ENCODE assay signal across 10 mouse cellular contexts in the genomic region with DNA sequence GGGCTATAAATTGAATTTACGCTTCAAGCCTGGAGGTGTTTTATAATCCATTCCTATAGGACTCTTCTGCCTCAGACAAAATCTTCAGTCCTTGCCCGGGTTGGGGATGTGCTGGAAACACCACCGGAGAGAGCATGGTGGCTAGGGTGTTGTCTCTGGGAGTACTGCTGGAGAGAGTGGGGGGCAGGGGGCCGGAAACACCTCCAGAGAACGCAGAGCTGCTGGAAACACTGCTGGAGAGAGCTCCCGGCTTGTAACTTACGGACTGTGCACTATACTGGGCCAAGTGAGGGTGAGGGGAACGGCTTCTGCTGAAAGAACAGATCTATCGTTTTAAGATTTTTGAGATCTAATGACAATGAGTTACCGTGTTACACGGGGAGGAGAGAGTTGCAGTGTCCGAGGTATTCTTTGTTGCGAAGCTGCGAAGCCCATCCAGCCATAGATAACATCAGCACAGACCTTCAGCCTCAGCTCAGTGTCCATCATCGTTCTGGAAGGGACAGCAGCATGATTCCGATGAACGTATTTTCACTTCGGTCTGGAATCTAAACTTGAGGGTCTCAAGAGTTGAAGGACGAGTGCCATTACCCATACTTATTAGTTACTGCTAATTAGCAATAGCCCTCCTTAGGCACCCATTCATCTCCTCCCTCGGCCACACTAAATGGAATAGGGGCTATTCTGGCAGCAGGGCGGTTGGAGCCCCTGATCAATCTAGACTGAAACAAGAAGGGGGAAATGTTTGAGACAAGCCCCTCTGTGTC.
DNase-seq lines count a peak whose midpoint lies in the region; ATAC-seq lines count a peak whose summit lies in the region.
"Had no signal": no experiment of that assay in that cellular context is flagged by ENCODE, and none has a peak within 500 bp of the region (broad histone marks: within the 10 kb centered on the region; RNA-seq: fewer than 3 reads in every experiment).

No protein-coding gene starts in this region.

- peak overlapping the region; percentile 35; the same call in 1 of the 2 replicates for H3K27ac ChIP-seq in hindbrain, embryonic 10.5 days
- H3K27ac ChIP-seq in hindbrain, embryonic 11.5 days (ENCODE audit: low read depth, low read length): no peak overlapping the region
- H3K27ac ChIP-seq in midbrain, embryonic 16.5 days (ENCODE audit: low read length): no peak overlapping the region
- H3K27ac ChIP-seq in midbrain, embryonic 14.5 days (replicated peaks; ENCODE audit: low read depth, low read length): no peak overlapping the region
- no peak overlapping the region for H3K27ac ChIP-seq in intestine, embryonic 16.5 days (ENCODE audit: low read length)

- H3K9ac ChIP-seq in hindbrain, embryonic 11.5 days (ENCODE audit: low read depth, low read length): no peak overlapping the region
- no peak overlapping the region for H3K9ac ChIP-seq in midbrain, embryonic 16.5 days (ENCODE audit: low read depth, low read length)
- H3K9ac ChIP-seq in midbrain, embryonic 14.5 days (replicated peaks; ENCODE audit: low read length): no peak overlapping the region; the same call in 1 of the 2 replicates
- H3K9ac ChIP-seq in intestine, embryonic 16.5 days (ENCODE audit: low read depth, low read length): no peak overlapping the region

- no peak for DNase-seq in hindbrain, embryonic 10.5 days (ENCODE audit: low spot score)
- DNase-seq in hindbrain, embryonic 11.5 days (ENCODE audit: low spot score): no peak
- DNase-seq in midbrain, embryonic 14.5 days: no peak
- DNase-seq in adrenal gland, postnatal 25 days: no peak
- DNase-seq in left cerebral cortex, adult 18-20 months (ENCODE audit: low spot score in 2 of 2): no peak
- DNase-seq: lung, postnatal 36 days; right cerebral cortex, postnatal 4 days had no signal

- WGBS in hindbrain, embryonic 10.5 days: 65% methylated on average over 21 of the region's 21 CpGs
- 63% methylated on average over 21 of the region's 21 CpGs for WGBS in hindbrain, embryonic 11.5 days
- WGBS in midbrain, embryonic 16.5 days: 56% methylated on average over 21 of the region's 21 CpGs
- 65% methylated on average over 21 of the region's 21 CpGs for WGBS in midbrain, embryonic 14.5 days
- 45% methylated on average over 21 of the region's 21 CpGs for WGBS in intestine, embryonic 16.5 days

- H3K4me1 ChIP-seq in hindbrain, embryonic 10.5 days (replicated peaks): peaks cover 14% of the 10 kb centered on the region
- no peaks in the 10 kb centered on the region for H3K4me1 ChIP-seq in hindbrain, embryonic 11.5 days (replicated peaks; ENCODE audit: control insufficient read depth, insufficient read depth, low read length)
- peaks cover 9% of the 10 kb centered on the region for H3K4me1 ChIP-seq in midbrain, embryonic 16.5 days (ENCODE audit: control insufficient read depth, insufficient read depth, low read length)
- peaks cover 9% of the 10 kb centered on the region; the same call in 1 of the 2 replicates for H3K4me1 ChIP-seq in midbrain, embryonic 14.5 days (ENCODE audit: control insufficient read depth, insufficient read depth, low read length)
- 0 out of 2 replicates have a peak, but pooled peaks cover 6% of the 10 kb centered on the region for H3K4me1 ChIP-seq in intestine, embryonic 16.5 days (ENCODE audit: control insufficient read depth, insufficient read depth, low read length)

- H3K4me3 ChIP-seq in hindbrain, embryonic 10.5 days: no peak overlapping the region
- no peak overlapping the region for H3K4me3 ChIP-seq in hindbrain, embryonic 11.5 days (ENCODE audit: low read depth, low read length)
- H3K4me3 ChIP-seq in midbrain, embryonic 16.5 days (ENCODE audit: low read depth, low read length): no peak overlapping the region
- no peak overlapping the region for H3K4me3 ChIP-seq in midbrain, embryonic 14.5 days (replicated peaks; ENCODE audit: low read depth, low read length)
- no peak overlapping the region for H3K4me3 ChIP-seq in intestine, embryonic 16.5 days (ENCODE audit: low read length)

- no peaks in the 10 kb centered on the region for H3K27me3 ChIP-seq in hindbrain, embryonic 10.5 days (ENCODE audit: insufficient read depth, poor library complexity, severe bottlenecking)
- no peaks in the 10 kb centered on the region for H3K27me3 ChIP-seq in hindbrain, embryonic 11.5 days (ENCODE audit: control insufficient read depth, insufficient read depth, low read length)
- no peaks in the 10 kb centered on the region for H3K27me3 ChIP-seq in midbrain, embryonic 16.5 days (ENCODE audit: control insufficient read depth, insufficient read depth, low read depth, low read length)
- H3K27me3 ChIP-seq in midbrain, embryonic 14.5 days (ENCODE audit: control insufficient read depth, insufficient read depth, low read length): no peaks in the 10 kb centered on the region
- no peaks in the 10 kb centered on the region for H3K27me3 ChIP-seq in intestine, embryonic 16.5 days (replicated peaks; ENCODE audit: control insufficient read depth, insufficient read depth, low read length)

- no peaks in the 10 kb centered on the region for H3K9me3 ChIP-seq in hindbrain, embryonic 10.5 days
- no peaks in the 10 kb centered on the region for H3K9me3 ChIP-seq in hindbrain, embryonic 11.5 days (ENCODE audit: control insufficient read depth, low read length)
- H3K9me3 ChIP-seq in midbrain, embryonic 16.5 days (replicated peaks; ENCODE audit: control insufficient read depth, low read length, poor library complexity, severe bottlenecking): no peaks in the 10 kb centered on the region
- no peaks in the 10 kb centered on the region for H3K9me3 ChIP-seq in midbrain, embryonic 14.5 days (ENCODE audit: control insufficient read depth, low read length)
- no peaks in the 10 kb centered on the region for H3K9me3 ChIP-seq in intestine, embryonic 16.5 days (ENCODE audit: control insufficient read depth, low read length)

- H3K36me3 ChIP-seq in hindbrain, embryonic 10.5 days: no peaks in the 10 kb centered on the region
- H3K36me3 ChIP-seq in hindbrain, embryonic 11.5 days (ENCODE audit: control insufficient read depth, insufficient read depth, low read length): no peaks in the 10 kb centered on the region
- no peaks in the 10 kb centered on the region for H3K36me3 ChIP-seq in midbrain, embryonic 16.5 days (ENCODE audit: control insufficient read depth, insufficient read depth, low read length)
- no peaks in the 10 kb centered on the region for H3K36me3 ChIP-seq in midbrain, embryonic 14.5 days (ENCODE audit: control insufficient read depth, insufficient read depth, low read length)
- no peaks in the 10 kb centered on the region for H3K36me3 ChIP-seq in intestine, embryonic 16.5 days (ENCODE audit: control insufficient read depth, insufficient read depth, low read length)

- no peak for ATAC-seq in hindbrain, embryonic 11.5 days (ENCODE audit: low FRiP score)
- no peak for ATAC-seq in midbrain, embryonic 16.5 days
- no peak for ATAC-seq in midbrain, embryonic 14.5 days (ENCODE audit: low FRiP score, low TSS enrichment)
- ATAC-seq in intestine, embryonic 16.5 days: no peak
- ATAC-seq: inflammation-experienced regulatory T-cells, adult 6 months had no signal

- H3K4me2 ChIP-seq in hindbrain, embryonic 11.5 days (replicated peaks; ENCODE audit: low read depth, low read length): no peak overlapping the region
- H3K4me2 ChIP-seq in midbrain, embryonic 16.5 days (ENCODE audit: low read length): 0 out of 2 replicates have a peak overlapping the region, but pooled peaks have one; percentile 4
- no peak overlapping the region for H3K4me2 ChIP-seq in midbrain, embryonic 14.5 days (ENCODE audit: low read length)
- peak overlapping the region; percentile 32 for H3K4me2 ChIP-seq in intestine, embryonic 16.5 days (ENCODE audit: low read depth, low read length)

Comparison
In these comparisons a context has a peak if more than half of its experiments do, and no peak if none do; other contexts are left out.
1. H3K4me2 ChIP-seq: peak in midbrain, embryonic 16.5 days (single experiment) and intestine, embryonic 16.5 days (single experiment); none in hindbrain, embryonic 11.5 days (single experiment) and midbrain, embryonic 14.5 days (single experiment).